Mouse (Mus musculus) forebrain, embryonic 16.5 days (tissue): ENCODE results near the gene Slc25a21. TPM values are rescaled to one million over a fixed set of nuclear protein-coding genes. Genes with fewer than 3 reads are reported as not detected.

Experiments
- ATAC-seq: fragments of 200-750 bp; cut with Nextera tagmentation; 2 replicates; pipeline ENCODE4 v1.8.0; 2017; ENCODE audit warnings: mild to moderate bottlenecking, moderate library complexity
- H3K27ac ChIP-seq: fragments of 300-500 bp; sonication (generic); 2 replicates; pipeline ENCODE4 v1.5.1; 2014; ENCODE audit warnings: low read length, control low read depth
- H3K27me3 ChIP-seq: fragments of 300-500 bp; sonication (generic); replicated peaks from 2 replicates; pipeline ENCODE4 v1.6.1; 2014; ENCODE audit warnings: low read length; ENCODE audit not compliant: control insufficient read depth, insufficient read depth
- H3K36me3 ChIP-seq: fragments of 300-500 bp; sonication (generic); 2 replicates; pipeline ENCODE4 v1.6.1; 2014; ENCODE audit not compliant: control insufficient read depth, insufficient read depth
- H3K4me1 ChIP-seq: fragments of 300-500 bp; sonication (generic); replicated peaks from 2 replicates; pipeline ENCODE4 v1.6.1; 2014; ENCODE audit warnings: low read length; ENCODE audit not compliant: control insufficient read depth, insufficient read depth
- H3K4me2 ChIP-seq: fragments of 300-500 bp; sonication (generic); 2 replicates; pipeline ENCODE4 v1.6.1; 2014; ENCODE audit warnings: mild to moderate bottlenecking, low read length, control low read depth
- H3K4me3 ChIP-seq: fragments of 300-500 bp; sonication (generic); replicated peaks from 2 replicates; pipeline ENCODE4 v1.5.1; 2014; ENCODE audit warnings: mild to moderate bottlenecking, low read length, control low read depth
- H3K9ac ChIP-seq: fragments of 300-500 bp; sonication (generic); replicated peaks from 2 replicates; pipeline ENCODE4 v1.6.1; 2014; ENCODE audit warnings: low read depth, low read length, control low read depth
- H3K9me3 ChIP-seq: fragments of 300-500 bp; sonication (generic); 2 replicates; pipeline ENCODE4 v1.6.1; 2016; ENCODE audit warnings: low read length; ENCODE audit not compliant: control insufficient read depth
- WGBS: fragments of 180-500 bp; shearing (Covaris S2); extraction: QIAGEN DNeasy Blood & Tissue Kit; methylation state at CpG from one replicate; pipeline ENCODE4 v1.1.7; 2014; 5-methylcytosine and 5-hydroxymethylcytosine counted together
- polyA plus RNA-seq: library from polyadenylated mRNA; unstranded; fragments of >200 nt; fragmentation: Nextera tagmentation; extraction: Ambion mirVana; gene quantifications from 2 replicates; pipeline ENCODE4 v1.2.1, GENCODE M21; 2015

The Slc25a21 gene
- polyA plus RNA-seq, 1 experiment from 2014 or later, result not detected

GRCm38 (mm10) chr12:56918145-56918544 lies 279.1 kb downstream of the Slc25a21 start:
- no peaks in the 10 kb centered on the region for H3K9me3 ChIP-seq
- no peak for ATAC-seq
- no peak overlapping the region for H3K4me3 ChIP-seq
- no peak overlapping the region for H3K4me2 ChIP-seq
- no peak overlapping the region for H3K9ac ChIP-seq
- H3K27ac ChIP-seq, result no peak overlapping the region
- no peaks in the 10 kb centered on the region for H3K4me1 ChIP-seq
- H3K36me3 ChIP-seq, result no peaks in the 10 kb centered on the region
- no peaks in the 10 kb centered on the region for H3K27me3 ChIP-seq
- 90% methylated on average over 6 of the region's 6 CpGs for WGBS

GRCm38 (mm10) chr12:56906476-56906875 lies 290.8 kb downstream of the Slc25a21 start:
- H3K9ac ChIP-seq, result no peak overlapping the region
- no peaks in the 10 kb centered on the region for H3K4me1 ChIP-seq
- no peak for ATAC-seq

GRCm38 (mm10) chr12:56905652-56906305 lies 291.5 kb downstream of the Slc25a21 start:
- no peaks in the 10 kb centered on the region for H3K9me3 ChIP-seq
- no peak for ATAC-seq
- H3K4me2 ChIP-seq, result no peak overlapping the region
- H3K4me3 ChIP-seq, result no peak overlapping the region
- no peak overlapping the region for H3K27ac ChIP-seq
- H3K9ac ChIP-seq, result no peak overlapping the region
- WGBS, result 35% methylated on average over 9 of the region's 9 CpGs
- no peaks in the 10 kb centered on the region for H3K4me1 ChIP-seq
- H3K36me3 ChIP-seq, result no peaks in the 10 kb centered on the region
- no peaks in the 10 kb centered on the region for H3K27me3 ChIP-seq

More at GRCm38 (mm10) chr12:56906476-56906875, 290.8 kb downstream of the Slc25a21 start:
- WGBS, result 72% methylated on average over 5 of the region's 5 CpGs
- no peak overlapping the region for H3K4me2 ChIP-seq
- H3K36me3 ChIP-seq, result no peaks in the 10 kb centered on the region
- no peak overlapping the region for H3K27ac ChIP-seq
- no peaks in the 10 kb centered on the region for H3K9me3 ChIP-seq
- H3K27me3 ChIP-seq, result no peaks in the 10 kb centered on the region
- no peak overlapping the region for H3K4me3 ChIP-seq

GRCm38 (mm10) chr12:56905222-56905621 lies 292.1 kb downstream of the Slc25a21 start:
- Histone ChIP-seq H3K9me3 (no peaks in the 10 kb centered on the region), H3K36me3 (no peaks in the 10 kb centered on the region), H3K27me3 (no peaks in the 10 kb centered on the region), H3K9ac (no peak overlapping the region), H3K4me1 (no peaks in the 10 kb centered on the region), H3K4me3 (no peak overlapping the region), H3K27ac (no peak overlapping the region), H3K4me2 (no peak overlapping the region)
- no peak for ATAC-seq
- WGBS, result 19% methylated on average over 7 of the region's 7 CpGs

GRCm38 (mm10) chr12:56902774-56903456 lies 294.4 kb downstream of the Slc25a21 start:
- 82% methylated on average over 8 of the region's 8 CpGs for WGBS

DNA sequence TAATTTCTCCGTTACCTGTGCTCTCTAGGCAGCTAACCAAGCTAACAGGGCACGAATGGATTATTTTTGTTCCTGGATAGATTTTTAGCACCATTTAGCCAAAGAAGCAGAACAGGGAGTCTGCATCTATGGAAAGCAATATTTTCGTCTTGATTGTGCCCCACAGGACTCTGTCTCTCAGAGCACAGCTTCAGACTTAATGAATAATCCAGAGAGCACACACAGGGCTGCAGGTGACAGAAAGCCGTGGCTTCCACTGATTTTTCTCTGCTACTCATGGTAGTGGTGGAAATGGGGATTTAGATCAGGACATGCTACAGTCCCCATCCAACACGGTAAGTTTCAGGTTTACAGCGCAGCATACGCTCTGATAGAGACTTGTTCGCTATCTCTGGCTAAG lies 299.3 kb downstream of the Slc25a21 start:
- H3K4me1 ChIP-seq, result no peaks in the 10 kb centered on the region
- no peak overlapping the region for H3K4me3 ChIP-seq
- no peak for ATAC-seq
- H3K27ac ChIP-seq, result no peak overlapping the region
- no peak overlapping the region for H3K4me2 ChIP-seq
- H3K27me3 ChIP-seq, result no peaks in the 10 kb centered on the region
- no peaks in the 10 kb centered on the region for H3K36me3 ChIP-seq
- no peaks in the 10 kb centered on the region for H3K9me3 ChIP-seq
- WGBS, result 66% methylated on average over 8 of the region's 8 CpGs
- no peak overlapping the region for H3K9ac ChIP-seq

More at GRCm38 (mm10) chr12:56902774-56903456, 294.4 kb downstream of the Slc25a21 start:
- H3K9me3 ChIP-seq, result no peaks in the 10 kb centered on the region
- no peaks in the 10 kb centered on the region for H3K27me3 ChIP-seq
- H3K9ac ChIP-seq, result no peak overlapping the region
- no peak overlapping the region for H3K27ac ChIP-seq
- no peak for ATAC-seq
- H3K4me3 ChIP-seq, result no peak overlapping the region
- H3K36me3 ChIP-seq, result no peaks in the 10 kb centered on the region
- H3K4me1 ChIP-seq, result no peaks in the 10 kb centered on the region
- H3K4me2 ChIP-seq, result no peak overlapping the region

GRCm38 (mm10) chr12:56897221-56897937 lies 299.9 kb downstream of the Slc25a21 start:
- H3K36me3 ChIP-seq, result no peaks in the 10 kb centered on the region
- ATAC-seq, result no peak
- H3K4me3 ChIP-seq, result no peak overlapping the region
- no peak overlapping the region for H3K9ac ChIP-seq
- no peak overlapping the region for H3K27ac ChIP-seq
- H3K4me1 ChIP-seq, result no peaks in the 10 kb centered on the region
- no peaks in the 10 kb centered on the region for H3K9me3 ChIP-seq
- no peaks in the 10 kb centered on the region for H3K27me3 ChIP-seq
- WGBS, result 83% methylated on average over 8 of the region's 8 CpGs
- no peak overlapping the region for H3K4me2 ChIP-seq

DNA sequence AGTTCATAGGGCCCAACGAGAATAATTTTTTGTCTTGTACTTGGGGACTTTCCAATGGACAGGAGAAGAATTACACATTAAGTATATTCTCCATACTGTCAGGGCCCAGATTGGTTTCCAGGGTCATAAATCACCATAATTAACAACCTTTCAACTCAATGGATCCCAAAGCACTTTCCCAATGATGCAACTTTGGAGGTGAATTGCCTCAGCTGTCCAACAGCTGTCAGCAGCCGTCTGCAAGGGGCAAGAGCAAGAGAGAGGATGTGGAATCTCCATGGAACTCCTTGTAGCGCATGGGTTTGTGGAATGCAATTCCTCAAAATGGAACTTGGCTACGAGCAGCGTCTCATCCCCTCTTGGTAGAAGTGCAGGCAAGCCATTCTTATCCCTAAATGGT lies 302.3 kb downstream of the Slc25a21 start:
- 87% methylated on average over 5 of the region's 5 CpGs for WGBS
- Histone ChIP-seq H3K27ac (no peak overlapping the region), H3K4me3 (no peak overlapping the region)

GRCm38 (mm10) chr12:56890891-56891726 lies 306.2 kb downstream of the Slc25a21 start:
- WGBS, result 78% methylated on average over 6 of the region's 6 CpGs
- no peaks in the 10 kb centered on the region for H3K27me3 ChIP-seq
- no peaks in the 10 kb centered on the region for H3K36me3 ChIP-seq
- no peaks in the 10 kb centered on the region for H3K9me3 ChIP-seq
- H3K4me3 ChIP-seq, result no peak overlapping the region
- ATAC-seq, result no peak
- H3K9ac ChIP-seq, result no peak overlapping the region
- no peaks in the 10 kb centered on the region for H3K4me1 ChIP-seq
- no peak overlapping the region for H3K27ac ChIP-seq
- H3K4me2 ChIP-seq, result no peak overlapping the region

More for the DNA sequence above, 302.3 kb downstream of the Slc25a21 start:
- Histone ChIP-seq H3K9me3 (no peaks in the 10 kb centered on the region), H3K36me3 (no peaks in the 10 kb centered on the region), H3K4me2 (no peak overlapping the region), H3K4me1 (no peaks in the 10 kb centered on the region), H3K27me3 (no peaks in the 10 kb centered on the region), H3K9ac (no peak overlapping the region)
- ATAC-seq, result no peak
